Mouse (Mus musculus) bone marrow macrophage, adult 2 months (primary cell): ENCODE measurements around the gene Srbd1.

Experiments
- CTCF ChIP-seq: IDR thresholded peaks from 2 replicates; pipeline ENCODE4 v1.5.1; 2012; ENCODE audit warnings: low read depth, mild to moderate bottlenecking, low read length, moderate library complexity
- POLR2A ChIP-seq: IDR thresholded peaks from 2 replicates; pipeline ENCODE4 v1.6.1; 2012; ENCODE audit warnings: mild to moderate bottlenecking, low read depth, low read length, borderline replicate concordance

DNA sequence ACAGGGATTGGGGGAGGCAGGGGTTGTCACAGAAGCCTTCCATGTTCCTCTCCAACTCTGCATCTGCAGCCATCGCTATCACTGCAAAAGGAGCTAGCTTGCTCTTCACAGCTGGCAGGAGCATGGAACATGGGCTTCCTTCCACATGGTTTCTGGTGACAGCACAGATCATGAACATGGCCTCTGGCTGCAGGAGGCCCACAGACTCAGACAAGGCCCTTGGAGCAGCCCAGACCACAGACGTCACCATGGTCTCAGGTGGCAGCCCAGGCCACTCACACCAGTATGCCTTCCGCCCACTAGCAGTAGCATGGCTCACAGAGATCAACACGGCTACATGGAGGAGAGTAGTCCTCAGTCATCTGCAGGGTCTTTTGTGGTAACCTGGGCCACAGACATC is 207.8 kb downstream of the Srbd1 start:
- no peak for TF ChIP-seq POLR2A
- TF ChIP-seq CTCF = no peak
